Mouse (Mus musculus) hindbrain, embryonic 12.5 days (tissue): ENCODE data around the gene Lmbrd1. TPM values are rescaled to one million over a fixed set of nuclear protein-coding genes. Genes with fewer than 3 reads are reported as not detected.
"Not testable (repeated sequence)": the region's sequence is repeated elsewhere in the genome, so short reads cannot be mapped to it uniquely, and the experiment has no call there.

Experiments
- ATAC-seq: fragments of 200-750 bp; cut with Nextera tagmentation; 2 replicates; pipeline ENCODE4 v1.8.0; 2017; ENCODE audit warnings: moderate TSS enrichment; ENCODE audit not compliant: low FRiP score
- H3K27ac ChIP-seq: fragments of 300-500 bp; sonication (generic); 2 replicates; pipeline ENCODE4 v1.5.1; 2016; ENCODE audit warnings: mild to moderate bottlenecking
- H3K27me3 ChIP-seq: fragments of 300-500 bp; sonication (generic); 2 replicates; pipeline ENCODE4 v1.6.1; 2016; ENCODE audit warnings: mild to moderate bottlenecking
- H3K36me3 ChIP-seq: fragments of 300-500 bp; sonication (generic); 2 replicates; pipeline ENCODE4 v1.6.1; 2016; ENCODE audit warnings: mild to moderate bottlenecking
- H3K4me1 ChIP-seq: fragments of 300-500 bp; sonication (generic); 2 replicates; pipeline ENCODE4 v1.6.1; 2016
- H3K4me2 ChIP-seq: fragments of 300-500 bp; sonication (generic); replicated peaks from 2 replicates; pipeline ENCODE4 v1.6.1; 2016; ENCODE audit warnings: mild to moderate bottlenecking
- H3K4me3 ChIP-seq: fragments of 300-500 bp; sonication (generic); 2 replicates; pipeline ENCODE4 v1.5.1; 2016; ENCODE audit warnings: mild to moderate bottlenecking
- H3K9ac ChIP-seq: fragments of 300-500 bp; sonication (generic); 2 replicates; pipeline ENCODE4 v1.6.1; 2016; ENCODE audit warnings: mild to moderate bottlenecking, moderate library complexity
- H3K9me3 ChIP-seq: fragments of 300-500 bp; sonication (generic); replicated peaks from 2 replicates; pipeline ENCODE4 v1.6.1; 2016; ENCODE audit warnings: mild to moderate bottlenecking
- WGBS: fragments of 180-500 bp; shearing (Covaris S2); methylation state at CpG from one replicate; pipeline ENCODE4 v1.1.7; 2016; 5-methylcytosine and 5-hydroxymethylcytosine counted together
- polyA plus RNA-seq: library from polyadenylated mRNA; unstranded; fragments of >200 nt; fragmentation: Nextera tagmentation; extraction: Ambion mirVana; gene quantifications from 2 replicates; pipeline ENCODE4 v1.2.1, GENCODE M21; 2016

The Lmbrd1 gene
- 31.0 and 37.4 TPM in 2 replicates for polyA plus RNA-seq

DNA sequence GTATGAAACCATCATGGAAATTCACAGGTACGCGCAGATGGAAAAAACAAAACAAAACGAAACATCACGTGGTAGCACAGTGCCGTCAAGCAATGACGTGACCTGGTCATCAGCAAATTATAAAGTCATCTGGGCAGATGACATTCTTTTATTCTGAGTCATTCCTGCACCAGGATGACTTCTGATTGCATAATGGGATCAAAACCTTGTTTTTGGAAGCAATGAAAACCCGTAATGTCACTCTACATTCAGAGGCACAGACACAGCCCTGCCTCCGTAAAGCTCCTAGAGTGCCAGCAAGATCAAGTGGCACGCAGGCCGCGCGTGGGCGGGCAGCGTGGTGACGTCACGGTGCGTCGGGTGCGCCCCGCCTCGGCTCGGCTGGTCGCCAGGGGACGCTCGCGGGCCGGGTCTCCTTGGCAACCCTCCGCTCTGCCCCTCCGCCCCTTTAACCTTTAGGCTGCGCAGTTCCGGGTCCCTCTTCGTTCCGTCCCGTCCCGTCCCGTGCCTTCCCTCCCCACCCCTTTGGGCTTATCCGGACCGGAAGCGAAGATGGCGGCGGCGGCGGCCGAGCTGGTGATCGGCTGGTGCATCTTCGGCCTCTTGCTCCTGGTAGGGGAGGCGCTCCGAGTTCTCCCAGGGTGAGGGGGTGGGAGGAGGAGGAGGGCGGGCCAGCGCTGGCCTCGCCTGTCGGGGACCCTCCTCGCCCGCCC is at the start of gene Lmbrd1:
TSS of gene Lmbrd1 (plus strand) at position 426 of the 713 bp plus-strand sequence.
- Histone ChIP-seq H3K36me3 (no peaks in the 10 kb centered on the region), H3K27ac (peak within 1 kb of the TSS; percentile 85), H3K4me3 (peak within 1 kb of the TSS; percentile 69), H3K27me3 (no peaks in the 10 kb centered on the region), H3K4me1 (peaks cover 6% of the 10 kb centered on the region), H3K9me3 (no peaks in the 10 kb centered on the region), H3K9ac (peak within 1 kb of the TSS; percentile 77), H3K4me2 (peak within 1 kb of the TSS; percentile 63)
- 2% methylated on average over 49 of the region's 54 CpGs for WGBS
- ATAC-seq = peak; percentile 97

DNA sequence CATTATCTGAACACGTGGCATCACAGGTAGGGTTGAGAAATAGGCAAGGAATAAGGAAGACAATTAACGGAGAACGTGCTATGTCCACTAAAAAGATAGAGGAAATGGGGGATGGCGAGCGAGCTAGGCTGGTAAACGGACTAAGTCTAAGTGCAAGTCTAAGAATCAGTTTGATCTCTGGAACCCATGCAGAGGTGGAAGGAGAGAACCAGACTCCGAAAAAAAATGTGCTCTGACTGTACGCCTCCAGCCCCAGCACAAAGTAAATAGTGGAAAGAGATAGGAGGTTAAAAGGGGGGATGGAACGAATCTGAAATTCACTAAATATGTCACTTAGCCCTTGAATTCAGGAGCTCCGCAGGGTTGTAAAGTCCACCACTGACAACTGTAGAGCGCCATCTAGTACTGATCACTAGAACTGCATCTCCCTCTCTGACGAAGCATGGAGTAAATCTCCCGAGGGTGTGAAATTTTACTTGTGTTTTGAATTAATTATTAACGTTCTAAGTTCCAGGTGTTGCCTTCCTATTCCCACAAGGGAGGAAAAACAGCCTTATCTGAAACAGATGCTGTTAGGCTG is 44.8 kb upstream of the Lmbrd1 start:
- no peak for ATAC-seq
- Histone ChIP-seq H3K36me3 (no peaks in the 10 kb centered on the region), H3K4me2 (no peak overlapping the region), H3K4me3 (no peak overlapping the region), H3K9me3 (no peaks in the 10 kb centered on the region), H3K27me3 (no peaks in the 10 kb centered on the region), H3K27ac (no peak overlapping the region), H3K9ac (no peak overlapping the region), H3K4me1 (no peaks in the 10 kb centered on the region)
- 40% methylated on average over 14 of the region's 14 CpGs for WGBS

DNA sequence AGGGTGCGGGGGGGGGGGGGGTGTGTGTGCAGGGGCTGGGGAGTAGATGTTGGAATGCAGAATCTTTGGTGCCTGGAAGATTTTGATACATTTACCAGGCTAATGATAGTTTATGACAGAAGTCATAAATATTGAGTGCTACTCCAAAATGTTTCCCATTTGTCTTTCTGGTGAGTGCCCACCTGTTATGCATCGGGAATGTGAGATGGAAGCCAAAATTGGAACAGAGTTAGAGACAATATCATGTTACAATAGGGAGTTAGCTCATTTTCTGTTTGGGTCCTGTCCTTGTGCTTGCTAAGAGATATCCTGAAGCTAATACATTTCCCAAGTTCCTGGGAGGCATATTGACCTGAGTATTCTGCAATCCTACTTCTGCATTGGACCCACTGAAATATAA is 28.3 kb upstream of the Lmbrd1 start:
- 49% methylated on average over 2 of the region's 2 CpGs for WGBS
- H3K9me3 ChIP-seq = no peaks in the 10 kb centered on the region
- no peaks in the 10 kb centered on the region for H3K4me1 ChIP-seq
- H3K4me3 ChIP-seq = no peak overlapping the region
- no peak overlapping the region for H3K4me2 ChIP-seq
- no peaks in the 10 kb centered on the region for H3K27me3 ChIP-seq
- H3K36me3 ChIP-seq = no peaks in the 10 kb centered on the region
- H3K27ac ChIP-seq = no peak overlapping the region
- ATAC-seq = no peak
- H3K9ac ChIP-seq = no peak overlapping the region

DNA sequence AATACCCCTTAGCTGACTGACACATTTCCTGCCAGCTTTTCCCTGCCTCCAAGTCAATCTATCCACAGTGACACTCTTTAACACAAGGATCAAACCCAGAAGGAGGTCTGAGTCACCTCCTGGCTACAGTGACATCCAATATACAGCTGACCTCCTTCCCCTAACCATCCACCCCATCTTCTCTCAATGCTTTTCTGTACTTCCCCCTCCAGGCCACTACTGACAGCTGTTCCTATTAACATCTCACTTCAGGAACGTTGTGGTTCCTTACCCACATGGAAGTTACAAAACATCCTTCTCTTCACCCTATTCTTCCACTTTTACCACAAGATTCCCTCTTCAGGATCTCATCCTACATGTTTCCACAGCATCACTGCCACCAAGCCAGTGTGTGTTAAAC is 18.5 kb upstream of the Lmbrd1 start:
- Histone ChIP-seq H3K9ac (no peak overlapping the region), H3K36me3 (no peaks in the 10 kb centered on the region), H3K4me1 (no peaks in the 10 kb centered on the region), H3K9me3 (no peaks in the 10 kb centered on the region), H3K4me2 (no peak overlapping the region), H3K4me3 (no peak overlapping the region), H3K27me3 (no peaks in the 10 kb centered on the region), H3K27ac (no peak overlapping the region)
- whole genome bisulfite sequencing = 82% methylated on average over 1 of the region's 1 CpGs
- ATAC-seq = no peak

DNA sequence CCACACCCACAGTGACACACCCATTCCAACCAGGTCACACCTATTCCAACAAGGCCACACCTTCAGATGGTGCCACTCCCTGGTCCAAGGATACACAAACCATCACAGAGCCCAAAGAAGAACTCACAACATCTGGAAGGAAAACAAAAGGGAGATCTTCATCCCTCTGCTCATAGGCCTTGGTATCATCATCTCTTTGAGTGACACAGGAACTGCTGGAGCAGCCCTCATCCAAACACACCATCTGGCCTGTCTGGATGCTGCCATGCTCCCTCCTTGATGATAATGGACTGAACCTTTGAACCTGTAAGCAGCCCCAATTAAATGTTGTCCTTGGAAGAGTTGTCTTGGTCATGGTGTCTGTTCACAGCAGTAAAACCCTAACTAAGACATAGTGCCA is 17.8 kb upstream of the Lmbrd1 start:
- ATAC-seq, H3K36me3 ChIP-seq: not testable (repeated sequence)

DNA sequence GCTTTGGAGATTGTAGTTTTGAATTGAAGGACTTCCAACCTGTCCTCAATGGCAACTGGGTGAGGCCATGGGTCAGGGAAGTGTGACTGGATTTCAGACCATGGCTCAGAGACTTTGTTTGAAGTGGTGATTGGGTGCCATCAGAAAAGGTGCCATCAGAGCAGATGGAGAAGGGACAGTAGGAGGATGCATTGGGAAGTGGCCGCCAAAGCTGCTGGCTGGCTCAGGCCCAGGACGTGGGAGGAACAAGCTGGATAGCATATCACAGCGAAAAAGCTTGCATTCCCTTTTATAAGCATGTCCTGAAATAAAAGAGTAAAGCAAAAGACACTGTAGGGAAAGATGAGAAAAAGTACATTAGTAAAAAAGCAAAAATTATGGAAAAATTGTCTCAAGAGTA is 16.9 kb upstream of the Lmbrd1 start:
- Histone ChIP-seq H3K4me2 (no peak overlapping the region), H3K9me3 (no peaks in the 10 kb centered on the region)

More for the DNA sequence above, 17.8 kb upstream of the Lmbrd1 start:
- H3K4me2 ChIP-seq, H3K9ac ChIP-seq, H3K4me3 ChIP-seq, H3K4me1 ChIP-seq, H3K9me3 ChIP-seq, H3K27me3 ChIP-seq, H3K27ac ChIP-seq: not testable (repeated sequence)

DNA sequence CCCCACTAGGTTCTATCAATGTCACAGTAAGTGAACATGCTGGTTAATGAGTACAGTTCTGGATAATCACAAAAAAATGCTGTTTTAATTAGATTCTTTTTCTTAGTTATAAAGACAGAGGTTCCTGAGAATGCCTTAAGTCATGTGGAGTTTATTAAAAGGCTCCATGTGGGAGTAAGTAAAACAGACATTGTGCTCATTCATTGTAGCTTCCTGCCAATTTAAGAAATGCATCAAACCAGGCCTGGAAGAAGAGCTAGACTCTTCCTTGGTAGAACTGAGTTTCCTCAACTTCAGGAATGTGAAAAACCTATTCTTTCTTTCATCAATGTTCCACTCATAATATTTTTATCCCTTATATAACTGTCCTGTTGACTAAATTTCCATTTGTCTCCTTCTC is 14.3 kb upstream of the Lmbrd1 start:
- H3K27me3 ChIP-seq = no peaks in the 10 kb centered on the region
- no peak overlapping the region for H3K4me3 ChIP-seq
- H3K4me2 ChIP-seq = no peak overlapping the region
- no peaks in the 10 kb centered on the region for H3K9me3 ChIP-seq
- no peak overlapping the region for H3K27ac ChIP-seq
- H3K4me1 ChIP-seq = no peaks in the 10 kb centered on the region
- no peak for ATAC-seq
- no peak overlapping the region for H3K9ac ChIP-seq
- H3K36me3 ChIP-seq = no peaks in the 10 kb centered on the region

More for the DNA sequence above, 16.9 kb upstream of the Lmbrd1 start:
- no peaks in the 10 kb centered on the region for H3K27me3 ChIP-seq
- H3K27ac ChIP-seq = no peak overlapping the region
- ATAC-seq = no peak
- no peak overlapping the region for H3K4me3 ChIP-seq
- no peaks in the 10 kb centered on the region for H3K4me1 ChIP-seq
- WGBS = 83% methylated on average over 3 of the region's 3 CpGs
- H3K36me3 ChIP-seq = no peaks in the 10 kb centered on the region
- no peak overlapping the region for H3K9ac ChIP-seq

DNA sequence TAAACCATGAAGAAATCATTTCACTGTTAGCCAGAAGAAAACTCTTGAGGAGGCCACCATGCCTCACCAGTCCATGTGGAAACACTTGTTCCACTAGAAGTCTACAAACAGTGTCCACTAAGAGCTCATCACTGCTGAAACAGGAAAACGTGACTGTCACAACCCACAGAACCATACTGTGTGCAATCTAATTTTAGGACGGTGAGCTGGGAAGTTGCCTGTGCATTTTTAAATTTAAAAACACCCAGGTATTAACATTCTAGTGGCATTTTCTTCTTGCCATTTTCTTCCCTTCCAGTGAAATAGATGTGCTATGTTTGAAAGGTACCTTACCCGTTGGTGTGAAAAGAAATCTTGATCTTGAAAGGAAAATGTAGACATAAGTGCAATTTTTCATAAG is 5.2 kb upstream of the Lmbrd1 start:
- no peak overlapping the region for H3K4me3 ChIP-seq
- no peak overlapping the region for H3K4me2 ChIP-seq
- H3K9me3 ChIP-seq = no peaks in the 10 kb centered on the region
- no peak for ATAC-seq
- H3K4me1 ChIP-seq = no peaks in the 10 kb centered on the region
- no peaks in the 10 kb centered on the region for H3K27me3 ChIP-seq
- H3K9ac ChIP-seq = no peak overlapping the region
- no peaks in the 10 kb centered on the region for H3K36me3 ChIP-seq
- H3K27ac ChIP-seq = no peak overlapping the region
- 74% methylated on average over 3 of the region's 3 CpGs for WGBS

DNA sequence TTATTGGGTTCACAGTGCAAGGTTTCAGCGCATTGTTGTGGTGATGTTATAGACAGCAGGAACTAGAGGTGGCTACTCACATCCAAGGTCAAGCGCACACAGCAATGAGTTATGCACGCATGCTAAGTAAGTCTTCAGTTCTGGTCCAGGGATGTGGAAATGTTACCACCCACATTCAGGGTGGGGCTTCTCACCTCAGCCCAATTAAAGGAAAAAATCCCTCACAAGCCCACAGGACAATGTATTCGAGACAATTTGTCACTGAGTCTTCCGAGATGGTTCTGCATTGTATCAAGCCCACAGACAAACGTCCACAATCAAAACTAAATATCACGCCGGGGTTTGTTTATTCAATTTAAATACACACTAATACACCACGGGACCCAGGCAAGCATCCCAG is 724 bp upstream of the Lmbrd1 start:
- peaks cover 6% of the 10 kb centered on the region for H3K4me1 ChIP-seq
- H3K9me3 ChIP-seq = no peaks in the 10 kb centered on the region
- H3K27me3 ChIP-seq = no peaks in the 10 kb centered on the region
- ATAC-seq = peak; percentile 18
- H3K4me2 ChIP-seq = peak overlapping the region; percentile 63
- no peaks in the 10 kb centered on the region for H3K36me3 ChIP-seq
- 81% methylated on average over 9 of the region's 9 CpGs for WGBS
- H3K4me3 ChIP-seq = peak overlapping the region; percentile 69
- no peak overlapping the region for H3K27ac ChIP-seq
- H3K9ac ChIP-seq = peak overlapping the region; percentile 77; the same call in 1 of the 2 replicates

DNA sequence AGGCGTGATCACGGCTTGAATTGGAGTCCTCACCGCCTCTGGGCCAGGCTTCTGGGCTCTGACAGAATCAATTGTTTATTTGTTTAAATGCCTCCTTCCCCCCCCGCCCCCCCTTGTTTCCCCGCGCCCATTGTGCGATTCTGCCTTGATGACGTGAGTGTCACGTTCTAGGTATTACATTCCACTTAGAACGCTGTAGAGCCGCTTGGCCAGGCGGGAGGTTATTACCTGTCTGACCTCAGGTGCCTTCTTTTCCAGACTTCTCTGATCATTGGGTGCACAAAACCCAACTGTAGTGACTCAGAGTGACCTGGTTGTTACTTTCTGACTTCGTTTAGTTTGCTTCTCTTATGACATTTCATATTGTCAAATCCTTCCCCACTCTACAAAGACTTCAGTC is 641 bp downstream of the Lmbrd1 start:
- H3K36me3 ChIP-seq = no peaks in the 10 kb centered on the region
- no peak for ATAC-seq
- H3K9ac ChIP-seq = peak overlapping the region; percentile 77
- 3% methylated on average over 13 of the region's 13 CpGs for WGBS
- H3K27ac ChIP-seq = peak overlapping the region; percentile 85
- H3K4me1 ChIP-seq = peaks cover 6% of the 10 kb centered on the region
- H3K4me2 ChIP-seq = peak overlapping the region; percentile 63
- H3K9me3 ChIP-seq = no peaks in the 10 kb centered on the region
- H3K27me3 ChIP-seq = no peaks in the 10 kb centered on the region
- H3K4me3 ChIP-seq = peak overlapping the region; percentile 69

DNA sequence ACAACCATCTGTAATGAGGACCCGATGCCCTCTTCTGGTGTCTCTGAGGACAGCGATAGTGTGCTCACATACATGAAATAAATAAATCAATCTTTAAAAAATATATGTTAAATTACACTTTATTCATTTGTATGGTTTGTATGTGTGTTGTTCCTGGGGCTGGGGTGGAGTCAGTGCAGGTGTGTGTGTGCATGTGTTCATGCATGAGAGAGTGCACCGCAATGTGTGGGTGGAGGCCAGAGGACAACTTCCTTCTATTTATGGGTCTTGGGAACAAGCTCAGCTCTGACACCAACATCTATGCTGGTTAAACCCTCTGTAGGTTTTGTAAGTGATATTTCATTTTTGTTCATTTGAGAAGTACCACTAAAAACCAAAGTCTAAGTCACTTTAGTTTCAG is 2.6 kb downstream of the Lmbrd1 start:
- no peaks in the 10 kb centered on the region for H3K9me3 ChIP-seq
- WGBS = 98% methylated on average over 3 of the region's 3 CpGs

DNA sequence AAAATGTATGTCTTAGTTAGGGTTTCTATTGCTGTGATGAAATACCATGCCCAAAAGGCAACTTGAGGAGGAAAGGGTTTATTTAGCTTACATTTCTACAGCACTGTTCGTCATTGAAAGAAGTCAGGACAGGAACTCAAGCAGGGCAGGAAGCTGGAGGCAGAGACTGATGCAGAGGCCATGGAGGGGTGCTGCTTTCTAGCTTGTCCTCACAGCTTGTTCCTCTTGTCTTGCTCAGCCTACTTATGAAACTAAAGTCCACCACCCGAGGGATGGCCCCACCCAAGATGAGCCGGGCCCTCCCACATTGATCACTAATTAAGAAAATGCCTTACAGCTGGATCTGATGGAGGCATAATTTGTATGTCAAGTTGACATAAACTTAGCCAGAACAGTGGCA is 3.5 kb downstream of the Lmbrd1 start:
- Histone ChIP-seq H3K27me3 (no peaks in the 10 kb centered on the region), H3K4me3 (no peak overlapping the region), H3K9ac (no peak overlapping the region), H3K4me2 (no peak overlapping the region), H3K4me1 (peaks cover 6% of the 10 kb centered on the region), H3K36me3 (peaks cover 8% of the 10 kb centered on the region; the same call in 1 of the 2 replicates), H3K27ac (no peak overlapping the region), H3K9me3 (no peaks in the 10 kb centered on the region)
- WGBS = 80% methylated on average over 3 of the region's 3 CpGs
- no peak for ATAC-seq

More for the DNA sequence above, 2.6 kb downstream of the Lmbrd1 start:
- no peaks in the 10 kb centered on the region for H3K27me3 ChIP-seq
- no peak overlapping the region for H3K27ac ChIP-seq
- H3K4me1 ChIP-seq = peaks cover 6% of the 10 kb centered on the region
- H3K9ac ChIP-seq = no peak overlapping the region
- H3K4me3 ChIP-seq = no peak overlapping the region
- no peak overlapping the region for H3K4me2 ChIP-seq
- H3K36me3 ChIP-seq = peaks cover 5% of the 10 kb centered on the region; the same call in 1 of the 2 replicates
- ATAC-seq = no peak

DNA sequence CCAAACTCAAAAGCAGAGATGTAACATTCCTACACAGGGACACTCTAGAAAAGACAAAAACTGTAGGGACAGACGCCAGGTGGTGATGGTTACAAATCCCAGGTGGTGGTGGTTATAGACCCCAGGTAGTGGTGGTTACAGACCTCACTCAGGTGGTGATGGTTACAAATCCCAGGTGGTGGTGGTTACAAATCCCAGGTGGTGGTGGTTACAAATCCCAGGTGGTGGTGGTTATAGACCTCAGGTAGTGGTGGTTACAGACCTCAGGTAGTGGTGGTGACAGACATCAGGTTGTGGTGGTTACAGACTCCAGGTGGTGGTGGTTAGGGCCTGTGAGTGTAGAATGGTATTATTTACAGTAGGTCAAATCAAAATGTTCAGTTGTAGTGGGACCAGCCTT is 5.5 kb downstream of the Lmbrd1 start:
- H3K9me3 ChIP-seq = no peaks in the 10 kb centered on the region
- peaks cover 6% of the 10 kb centered on the region for H3K4me1 ChIP-seq
- H3K4me3 ChIP-seq = no peak overlapping the region
- H3K27me3 ChIP-seq = no peaks in the 10 kb centered on the region
- no peak overlapping the region for H3K9ac ChIP-seq
- H3K4me2 ChIP-seq = no peak overlapping the region
- peak; percentile 99 for ATAC-seq
- 88% methylated on average over 1 of the region's 1 CpGs for WGBS
- H3K27ac ChIP-seq = no peak overlapping the region
- H3K36me3 ChIP-seq = peaks cover 14% of the 10 kb centered on the region; the same call in 1 of the 2 replicates
